Mouse (Mus musculus) CH12.LX (cell line): ENCODE results near the gene Ms4a14.
"Not testable (repeated sequence)": the region's sequence is repeated elsewhere in the genome, so short reads cannot be mapped to it uniquely, and the experiment has no call there.

Experiments
- E2F4 ChIP-seq: IDR thresholded peaks from 2 replicates; pipeline ENCODE4 v1.6.1; 2011; ENCODE audit warnings: low read depth, low read length, improper control_type of control experiment; ENCODE audit not compliant: insufficient replicate concordance
- SIN3A ChIP-seq: IDR thresholded peaks from 2 replicates; pipeline ENCODE4 v1.6.1; 2012; ENCODE audit warnings: low read length, improper control_type of control experiment, inconsistent platforms

- TF ChIP-seq SIN3A, E2F4: not testable (repeated sequence)
Measured at GRCm38 (mm10) chr19:11299529-11299928, 14.7 kb downstream of the Ms4a14 start.
